Mouse (Mus musculus): ENCODE results near the gene Dnah2. TPM values are rescaled to one million over a fixed set of nuclear protein-coding genes. Genes with fewer than 3 reads are reported as not detected.

Dnah2 gene
- polyA plus RNA-seq, 1 experiment from 2014 or later, result 0.95 TPM

GRCm38 (mm10) chr11:69411073-69411535 is 137.8 kb downstream of the Dnah2 start:
- Histone ChIP-seq H3K27me3 (ENCODE audit: insufficient read depth, poor library complexity, severe bottlenecking) (no peaks in the 10 kb centered on the region), H3K4me1 (peaks cover 86% of the 10 kb centered on the region)

GRCm38 (mm10) chr11:69410310-69411072 is 138.4 kb downstream of the Dnah2 start:
- Histone ChIP-seq H3K9me3 (no peaks in the 10 kb centered on the region), H3K36me3 (peaks cover 44% of the 10 kb centered on the region), H3K27me3 (ENCODE audit: insufficient read depth, poor library complexity, severe bottlenecking) (no peaks in the 10 kb centered on the region), H3K4me1 (peaks cover 81% of the 10 kb centered on the region), H3K4me3 (peak overlapping the region; percentile 86), H3K27ac (peak overlapping the region; percentile 98)
- under 1% methylated on average over 41 of the region's 41 CpGs for WGBS
- DNase-seq (ENCODE audit: low spot score), result no peak

More at GRCm38 (mm10) chr11:69411073-69411535, 137.8 kb downstream of the Dnah2 start:
- H3K36me3 ChIP-seq, result peaks cover 38% of the 10 kb centered on the region
- H3K27ac ChIP-seq, result peak overlapping the region; percentile 98
- H3K4me3 ChIP-seq, result peak overlapping the region; percentile 86
- peak; percentile 97 for DNase-seq (ENCODE audit: low spot score)
- no peaks in the 10 kb centered on the region for H3K9me3 ChIP-seq
- WGBS, result under 1% methylated on average over 26 of the region's 26 CpGs

GRCm38 (mm10) chr11:69410045-69410309 is 138.9 kb downstream of the Dnah2 start:
- 0% methylated on average over 18 of the region's 18 CpGs for WGBS
- peak overlapping the region; percentile 86 for H3K4me3 ChIP-seq
- H3K4me1 ChIP-seq, result peaks cover 75% of the 10 kb centered on the region
- peaks cover 49% of the 10 kb centered on the region for H3K36me3 ChIP-seq
- H3K27me3 ChIP-seq (ENCODE audit: insufficient read depth, poor library complexity, severe bottlenecking), result no peaks in the 10 kb centered on the region
- no peaks in the 10 kb centered on the region for H3K9me3 ChIP-seq
- DNase-seq (ENCODE audit: low spot score), result no peak
- peak overlapping the region; percentile 98 for H3K27ac ChIP-seq

- Histone ChIP-seq H3K36me3 (peaks cover 54% of the 10 kb centered on the region), H3K4me3 (peak overlapping the region; percentile 86), H3K9me3 (no peaks in the 10 kb centered on the region), H3K4me1 (peaks cover 71% of the 10 kb centered on the region), H3K27me3 (ENCODE audit: insufficient read depth, poor library complexity, severe bottlenecking) (no peaks in the 10 kb centered on the region), H3K27ac (peak overlapping the region; percentile 98)
- WGBS, result under 1% methylated on average over 45 of the region's 46 CpGs
- peak; percentile 93 for DNase-seq (ENCODE audit: low spot score)
These were observed 139.4 kb downstream of the Dnah2 start for GRCm38 (mm10) chr11:69409378-69410044.

- H3K27ac ChIP-seq, result peak overlapping the region; percentile 98
- peak overlapping the region; percentile 86 for H3K4me3 ChIP-seq
- H3K4me1 ChIP-seq, result peaks cover 63% of the 10 kb centered on the region
- WGBS, result under 1% methylated on average over 33 of the region's 33 CpGs
- peak; percentile 96 for DNase-seq (ENCODE audit: low spot score)
- no peaks in the 10 kb centered on the region for H3K27me3 ChIP-seq (ENCODE audit: insufficient read depth, poor library complexity, severe bottlenecking)
- H3K36me3 ChIP-seq, result peaks cover 61% of the 10 kb centered on the region
- no peaks in the 10 kb centered on the region for H3K9me3 ChIP-seq
These were observed 140.2 kb downstream of the Dnah2 start for GRCm38 (mm10) chr11:69408541-69409377.

- WGBS, result 83% methylated on average over 4 of the region's 4 CpGs
- Histone ChIP-seq H3K9me3 (no peaks in the 10 kb centered on the region), H3K36me3 (peaks cover 65% of the 10 kb centered on the region), H3K27me3 (ENCODE audit: insufficient read depth, poor library complexity, severe bottlenecking) (no peaks in the 10 kb centered on the region), H3K4me3 (peak overlapping the region; percentile 86; the same call in 1 of the 2 replicates), H3K4me1 (peaks cover 52% of the 10 kb centered on the region), H3K27ac (no peak overlapping the region)
- DNase-seq (ENCODE audit: low spot score), result no peak
These were observed 141.2 kb downstream of the Dnah2 start for GRCm38 (mm10) chr11:69407724-69408004.

GRCm38 (mm10) chr11:69406867-69407723 is 141.8 kb downstream of the Dnah2 start:
- peaks cover 47% of the 10 kb centered on the region for H3K4me1 ChIP-seq
- H3K36me3 ChIP-seq, result peaks cover 66% of the 10 kb centered on the region
- H3K4me3 ChIP-seq, result no peak overlapping the region
- DNase-seq (ENCODE audit: low spot score), result no peak
- H3K27ac ChIP-seq, result no peak overlapping the region
- no peaks in the 10 kb centered on the region for H3K9me3 ChIP-seq
- H3K27me3 ChIP-seq (ENCODE audit: insufficient read depth, poor library complexity, severe bottlenecking), result no peaks in the 10 kb centered on the region
- 88% methylated on average over 15 of the region's 16 CpGs for WGBS

GRCm38 (mm10) chr11:69406282-69406681 is 142.6 kb downstream of the Dnah2 start:
- peaks cover 42% of the 10 kb centered on the region for H3K4me1 ChIP-seq
- WGBS, result 90% methylated on average over 19 of the region's 19 CpGs
- no peaks in the 10 kb centered on the region for H3K9me3 ChIP-seq
- H3K36me3 ChIP-seq, result peaks cover 68% of the 10 kb centered on the region
- DNase-seq (ENCODE audit: low spot score), result no peak
- H3K27me3 ChIP-seq (ENCODE audit: insufficient read depth, poor library complexity, severe bottlenecking), result no peaks in the 10 kb centered on the region
- H3K4me3 ChIP-seq, result no peak overlapping the region
- no peak overlapping the region for H3K27ac ChIP-seq

- Histone ChIP-seq H3K4me3 (0 out of 2 replicates have a peak overlapping the region, but pooled peaks have one; percentile 3), H3K27ac (no peak overlapping the region), H3K27me3 (ENCODE audit: insufficient read depth, poor library complexity, severe bottlenecking) (peaks cover 4% of the 10 kb centered on the region), H3K4me1 (peaks cover 42% of the 10 kb centered on the region), H3K9me3 (no peaks in the 10 kb centered on the region), H3K36me3 (peaks cover 75% of the 10 kb centered on the region)
- 90% methylated on average over 24 of the region's 24 CpGs for WGBS
- no peak for DNase-seq (ENCODE audit: low spot score)
These were observed 143.3 kb downstream of the Dnah2 start for GRCm38 (mm10) chr11:69405397-69406200.

- no peak for DNase-seq (ENCODE audit: low spot score)
- H3K4me3 ChIP-seq, result no peak overlapping the region
- peak overlapping the region; percentile 29; the same call in 1 of the 2 replicates for H3K27ac ChIP-seq
- H3K4me1 ChIP-seq, result peaks cover 48% of the 10 kb centered on the region
- WGBS, result 89% methylated on average over 24 of the region's 24 CpGs
- H3K36me3 ChIP-seq, result peaks cover 83% of the 10 kb centered on the region
- H3K27me3 ChIP-seq (ENCODE audit: insufficient read depth, poor library complexity, severe bottlenecking), result peaks cover 10% of the 10 kb centered on the region
- H3K9me3 ChIP-seq, result no peaks in the 10 kb centered on the region
These were observed 144.1 kb downstream of the Dnah2 start for GRCm38 (mm10) chr11:69404595-69405396.
